Mouse (Mus musculus): ENCODE data around the gene Zfp78. TPM values are rescaled to one million over a fixed set of nuclear protein-coding genes. Genes with fewer than 3 reads are reported as not detected.

Zfp78 gene
- polyA plus RNA-seq, 1 experiment = not detected

DNA sequence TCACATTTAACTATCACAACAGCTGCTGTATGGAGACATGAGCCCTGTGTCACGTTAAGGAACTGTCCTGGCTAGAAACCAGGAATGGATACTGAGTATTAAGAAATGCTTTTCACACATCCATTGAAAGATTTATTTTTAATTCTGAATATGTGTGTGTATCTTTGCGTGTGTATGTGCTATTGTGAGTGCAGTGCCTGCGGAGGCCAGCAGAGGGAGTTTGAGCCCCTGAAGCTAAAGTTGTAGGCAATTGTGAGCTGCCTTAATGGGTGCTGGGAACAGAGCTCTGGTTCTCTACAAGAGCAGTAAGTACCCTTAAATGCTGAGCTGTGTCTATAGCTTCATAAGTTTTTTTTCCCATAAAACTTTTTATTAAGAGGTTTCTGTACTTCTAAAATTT, 66.3 kb downstream of the Zfp78 start:
- Histone ChIP-seq H3K4me3 (replicated peaks) (no peak overlapping the region), H3K9me3 (peaks cover 16% of the 10 kb centered on the region)

GRCm38 (mm10) chr7:6430342-6430741, 67.3 kb downstream of the Zfp78 start:
- Histone ChIP-seq H3K4me1 (peaks cover 2% of the 10 kb centered on the region), H3K27me3 (replicated peaks) (no peaks in the 10 kb centered on the region), H3K9me3 (peaks cover 16% of the 10 kb centered on the region), H3K36me3 (replicated peaks; ENCODE audit: low read length) (no peaks in the 10 kb centered on the region), H3K4me3 (replicated peaks) (no peak overlapping the region)
- TF ChIP-seq FLI1 (IDR thresholded peaks at IDR 0.05; ENCODE audit: low read length) (no peak), GATA1 (IDR thresholded peaks at IDR 0.05; ENCODE audit: borderline replicate concordance, low read length) (no peak)

More for the DNA sequence above, 66.3 kb downstream of the Zfp78 start:
- Histone ChIP-seq H3K36me3 (replicated peaks; ENCODE audit: low read length) (no peaks in the 10 kb centered on the region), H3K4me1 (no peaks in the 10 kb centered on the region), H3K27me3 (replicated peaks) (no peaks in the 10 kb centered on the region)
- TF ChIP-seq FLI1 (IDR thresholded peaks at IDR 0.05; ENCODE audit: low read length) (no peak), GATA1 (IDR thresholded peaks at IDR 0.05; ENCODE audit: borderline replicate concordance, low read length) (no peak)

Other genes with a start within 250 kb of the Zfp78 start
- gene Zfp787, start 207.3 kb upstream of the Zfp78 start, polyA plus RNA-seq (2012; ENCODE audit: insufficient read depth, low replicate concordance) = 31.0 and 49.7 TPM in 2 replicates
- 42.1 and 48.4 TPM in 2 replicates for gene Zfp444, start 191.1 kb upstream of the Zfp78 start, polyA plus RNA-seq (2012; ENCODE audit: insufficient read depth, low replicate concordance)
- not detected in 2 replicates for gene Galp, start 166.2 kb upstream of the Zfp78 start, polyA plus RNA-seq (2012; ENCODE audit: insufficient read depth, low replicate concordance)
- not detected in 2 replicates for gene Zscan5b, start 141.0 kb upstream of the Zfp78 start, polyA plus RNA-seq (2012; ENCODE audit: insufficient read depth, low replicate concordance)
- not detected in 2 replicates for gene Epp13, start 110.6 kb upstream of the Zfp78 start, polyA plus RNA-seq (2012; ENCODE audit: insufficient read depth, low replicate concordance)
- 0.63 TPM in 1 of 2 replicates, not detected in the other for gene Zfp667, start 76.7 kb upstream of the Zfp78 start, polyA plus RNA-seq (2012; ENCODE audit: insufficient read depth, low replicate concordance)
- gene Zfp583, start 32.0 kb upstream of the Zfp78 start, polyA plus RNA-seq (2012; ENCODE audit: insufficient read depth, low replicate concordance) = 1.2 TPM in 1 of 2 replicates, not detected in the other
- gene Gm3854, start 19.5 kb upstream of the Zfp78 start, polyA plus RNA-seq (2012; ENCODE audit: insufficient read depth, low replicate concordance) = not detected in 2 replicates
- 0.20 TPM in 1 of 2 replicates, not detected in the other for gene Zfp28, start 20.0 kb downstream of the Zfp78 start, polyA plus RNA-seq (2012; ENCODE audit: insufficient read depth, low replicate concordance)
- gene Smim17, start 35.4 kb downstream of the Zfp78 start, polyA plus RNA-seq (2012; ENCODE audit: insufficient read depth, low replicate concordance) = not detected in 2 replicates
- gene Gm20715, start 47.0 kb downstream of the Zfp78 start, polyA plus RNA-seq (2012; ENCODE audit: insufficient read depth, low replicate concordance) = not detected in 2 replicates
- gene Olfr1344, start 75.4 kb downstream of the Zfp78 start, polyA plus RNA-seq (2012; ENCODE audit: insufficient read depth, low replicate concordance) = not detected in 2 replicates
- 0.01 TPM in 1 of 2 replicates, not detected in the other for gene Olfr1336, start 92.9 kb downstream of the Zfp78 start, polyA plus RNA-seq (2012; ENCODE audit: insufficient read depth, low replicate concordance)
- not detected in 2 replicates for gene Olfr1346, start 103.8 kb downstream of the Zfp78 start, polyA plus RNA-seq (2012; ENCODE audit: insufficient read depth, low replicate concordance)
- not detected in 2 replicates for gene Olfr5, start 123.7 kb downstream of the Zfp78 start, polyA plus RNA-seq (2012; ENCODE audit: insufficient read depth, low replicate concordance)
- not detected in 2 replicates for gene Olfr1347, start 136.5 kb downstream of the Zfp78 start, polyA plus RNA-seq (2012; ENCODE audit: insufficient read depth, low replicate concordance)
- not detected in 2 replicates for gene Olfr1348, start 145.5 kb downstream of the Zfp78 start, polyA plus RNA-seq (2012; ENCODE audit: insufficient read depth, low replicate concordance)
- gene Olfr1349, start 159.7 kb downstream of the Zfp78 start, polyA plus RNA-seq (2012; ENCODE audit: insufficient read depth, low replicate concordance) = 0.07 TPM in 1 of 2 replicates, not detected in the other
- gene Olfr1350, start 201.6 kb downstream of the Zfp78 start, polyA plus RNA-seq (2012; ENCODE audit: insufficient read depth, low replicate concordance) = not detected in 2 replicates

Data from megakaryocyte, embryonic 14.5 days (primary cell).